Mouse (Mus musculus) midbrain, embryonic 13.5 days (tissue): ENCODE measurements around the gene Yeats2. TPM values are rescaled to one million over a fixed set of nuclear protein-coding genes. Genes with fewer than 3 reads are reported as not detected.

ENCODE experiments used
- ATAC-seq: fragments of 200-750 bp; cut with Nextera tagmentation; 2 replicates; pipeline ENCODE4 v1.8.0; 2017; ENCODE audit warnings: mild to moderate bottlenecking, moderate TSS enrichment, moderate library complexity
- H3K27ac ChIP-seq: fragments of 300-500 bp; sonication (generic); 2 replicates; pipeline ENCODE4 v1.5.1; 2015; ENCODE audit warnings: inconsistent platforms, mild to moderate bottlenecking, moderate library complexity
- H3K27me3 ChIP-seq: fragments of 300-500 bp; sonication (generic); 2 replicates; pipeline ENCODE4 v1.6.1; 2015; ENCODE audit warnings: mild to moderate bottlenecking, inconsistent platforms
- H3K36me3 ChIP-seq: fragments of 300-500 bp; sonication (generic); 2 replicates; pipeline ENCODE4 v1.6.1; 2015; ENCODE audit warnings: mild to moderate bottlenecking, inconsistent platforms
- H3K4me1 ChIP-seq: fragments of 300-500 bp; sonication (generic); replicated peaks from 2 replicates; pipeline ENCODE4 v1.6.1; 2015; ENCODE audit warnings: inconsistent platforms
- H3K4me2 ChIP-seq: fragments of 300-500 bp; sonication (generic); replicated peaks from 2 replicates; pipeline ENCODE4 v1.6.1; 2015; ENCODE audit warnings: moderate library complexity, mild to moderate bottlenecking, inconsistent platforms
- H3K4me3 ChIP-seq: fragments of 300-500 bp; sonication (generic); replicated peaks from 2 replicates; pipeline ENCODE4 v1.5.1; 2015; ENCODE audit warnings: mild to moderate bottlenecking, inconsistent platforms
- H3K9ac ChIP-seq: fragments of 300-500 bp; sonication (generic); replicated peaks from 2 replicates; pipeline ENCODE4 v1.6.1; 2015; ENCODE audit warnings: mild to moderate bottlenecking, inconsistent platforms
- H3K9me3 ChIP-seq: fragments of 300-500 bp; sonication (generic); 2 replicates; pipeline ENCODE4 v1.6.1; 2016; ENCODE audit warnings: mild to moderate bottlenecking, inconsistent platforms
- WGBS: fragments of 180-500 bp; shearing (Covaris S2); methylation state at CpG from one replicate; pipeline ENCODE4 v1.1.7; 2015; 5-methylcytosine and 5-hydroxymethylcytosine counted together
- polyA plus RNA-seq: library from polyadenylated mRNA; unstranded; fragments of >200 nt; fragmentation: Nextera tagmentation; extraction: Ambion mirVana; gene quantifications from 2 replicates; pipeline ENCODE4 v1.2.1, GENCODE M21; 2015

Yeats2 gene
- polyA plus RNA-seq, 1 experiment from 2014 or later = 29.6 TPM

DNA sequence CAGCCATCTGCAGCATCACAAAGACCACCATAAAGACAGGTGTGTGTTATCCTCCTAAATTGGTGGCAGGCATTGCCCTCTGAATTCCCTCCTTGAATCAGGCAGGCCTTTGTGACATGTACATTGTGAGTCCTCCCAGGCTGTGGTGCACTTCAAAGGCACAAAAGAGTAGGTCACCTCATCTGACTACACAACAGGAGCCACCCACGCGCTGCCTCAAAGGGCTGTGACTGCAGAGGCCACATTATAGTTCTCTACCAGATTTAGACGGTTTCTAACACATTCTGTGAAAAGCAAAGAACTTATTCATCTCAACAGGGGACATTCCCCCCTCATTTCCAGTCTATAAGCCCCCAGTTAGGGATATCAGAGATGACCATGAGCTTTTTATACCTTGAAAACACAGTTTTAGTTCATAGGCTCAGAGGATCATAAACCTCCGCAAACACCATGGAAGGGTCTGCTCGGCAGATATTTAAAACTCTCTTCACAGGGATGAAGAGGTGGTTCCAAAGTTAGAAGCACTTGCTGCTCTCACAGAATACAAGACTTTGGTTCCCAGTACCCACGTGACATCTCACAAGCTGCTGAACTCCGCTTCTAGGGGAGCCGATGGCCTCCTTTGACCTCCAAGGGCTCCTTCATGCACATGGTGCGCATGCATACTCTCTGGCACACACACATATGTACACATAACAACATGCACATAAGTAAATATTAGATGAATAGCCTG lies 107.7 kb downstream of the Yeats2 start:
- no peaks in the 10 kb centered on the region for H3K9me3 ChIP-seq
- H3K27ac ChIP-seq = no peak overlapping the region
- H3K4me1 ChIP-seq = no peaks in the 10 kb centered on the region
- no peaks in the 10 kb centered on the region for H3K27me3 ChIP-seq
- H3K4me3 ChIP-seq = no peak overlapping the region
- WGBS = 87% methylated on average over 9 of the region's 9 CpGs
- H3K4me2 ChIP-seq = no peak overlapping the region
- ATAC-seq = no peak
- H3K36me3 ChIP-seq = no peaks in the 10 kb centered on the region
- H3K9ac ChIP-seq = no peak overlapping the region

- no peaks in the 10 kb centered on the region for H3K36me3 ChIP-seq
- no peaks in the 10 kb centered on the region for H3K27me3 ChIP-seq
- H3K9ac ChIP-seq = no peak overlapping the region
- no peak overlapping the region for H3K4me3 ChIP-seq
- no peak for ATAC-seq
- no peak overlapping the region for H3K27ac ChIP-seq
- no peak overlapping the region for H3K4me2 ChIP-seq
- WGBS = 78% methylated on average over 5 of the region's 5 CpGs
- H3K9me3 ChIP-seq = no peaks in the 10 kb centered on the region
- H3K4me1 ChIP-seq = no peaks in the 10 kb centered on the region
Observed at GRCm38 (mm10) chr16:20257926-20258325, 117.1 kb downstream of the Yeats2 start.

DNA sequence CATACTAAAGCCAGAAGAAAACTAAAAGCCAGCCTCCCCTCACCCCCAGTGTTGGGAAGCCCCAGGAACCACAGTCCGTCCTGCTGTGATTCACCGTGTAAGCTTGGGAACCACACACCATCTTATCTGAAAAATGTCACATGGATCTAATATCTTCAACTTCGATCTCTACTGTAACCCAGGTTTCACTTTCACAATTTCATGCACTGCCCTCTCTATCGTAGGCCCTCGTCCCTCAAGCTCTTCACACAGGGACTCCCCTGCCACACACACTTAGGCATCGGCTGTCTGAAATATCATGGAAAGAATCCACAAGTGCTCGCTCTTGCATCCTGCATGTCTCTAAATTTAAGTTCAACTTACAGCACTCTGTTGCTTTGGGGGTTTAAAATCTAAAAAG lies 124.2 kb downstream of the Yeats2 start:
- no peak overlapping the region for H3K4me2 ChIP-seq
- ATAC-seq = no peak
- WGBS = 91% methylated on average over 7 of the region's 7 CpGs
- H3K4me1 ChIP-seq = no peaks in the 10 kb centered on the region
- no peak overlapping the region for H3K9ac ChIP-seq
- no peak overlapping the region for H3K4me3 ChIP-seq
- no peak overlapping the region for H3K27ac ChIP-seq
- H3K9me3 ChIP-seq = no peaks in the 10 kb centered on the region
- no peaks in the 10 kb centered on the region for H3K27me3 ChIP-seq
- no peaks in the 10 kb centered on the region for H3K36me3 ChIP-seq

DNA sequence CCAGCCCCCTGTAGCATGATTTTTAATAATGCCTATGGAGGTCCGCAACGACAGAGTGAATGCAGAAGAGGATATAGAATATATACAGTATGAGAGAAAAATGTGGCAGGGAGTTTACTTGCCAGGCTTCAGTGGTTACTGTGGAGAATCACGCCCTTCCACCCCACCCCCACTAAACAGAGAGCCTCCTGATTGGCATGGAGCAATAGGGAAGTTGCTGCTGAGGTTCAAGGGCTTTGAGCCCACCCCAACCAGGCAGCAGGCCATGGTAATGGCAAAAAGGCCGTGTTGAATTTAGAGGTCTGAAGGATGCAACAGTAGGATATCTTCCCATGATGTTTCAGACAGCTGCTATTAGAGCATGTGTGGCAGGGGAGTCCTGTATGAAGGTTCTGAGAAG lies 130.5 kb downstream of the Yeats2 start:
- Histone ChIP-seq H3K4me1 (no peaks in the 10 kb centered on the region), H3K9ac (no peak overlapping the region), H3K36me3 (no peaks in the 10 kb centered on the region), H3K9me3 (no peaks in the 10 kb centered on the region), H3K27ac (no peak overlapping the region), H3K27me3 (no peaks in the 10 kb centered on the region), H3K4me2 (no peak overlapping the region), H3K4me3 (no peak overlapping the region)
- WGBS = 88% methylated on average over 4 of the region's 4 CpGs
- ATAC-seq = no peak

DNA sequence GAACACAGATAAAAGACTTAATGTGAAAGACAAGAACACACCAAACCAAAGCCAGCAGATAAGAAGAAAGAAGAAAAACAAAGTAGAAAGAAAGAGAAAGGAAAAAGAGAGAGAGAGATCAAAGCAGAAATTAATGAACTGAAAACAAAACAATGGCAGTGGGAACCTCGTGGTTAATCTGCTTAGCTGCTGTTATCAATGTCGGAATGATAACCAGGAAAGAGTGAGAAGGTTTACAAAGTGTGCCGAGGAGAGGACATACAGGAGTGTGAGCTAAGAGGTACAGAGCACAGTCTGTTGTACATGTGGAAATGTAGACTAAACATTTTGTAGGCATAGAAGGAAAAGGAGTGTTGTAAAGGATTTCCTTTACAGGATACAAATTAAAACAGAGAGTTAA lies 132.1 kb downstream of the Yeats2 start:
- Histone ChIP-seq H3K4me2 (no peak overlapping the region), H3K4me1 (no peaks in the 10 kb centered on the region), H3K27me3 (no peaks in the 10 kb centered on the region), H3K36me3 (peaks cover 8% of the 10 kb centered on the region), H3K4me3 (no peak overlapping the region), H3K9ac (no peak overlapping the region), H3K27ac (no peak overlapping the region), H3K9me3 (no peaks in the 10 kb centered on the region)
- ATAC-seq = no peak
- 9% methylated on average over 3 of the region's 3 CpGs for WGBS

DNA sequence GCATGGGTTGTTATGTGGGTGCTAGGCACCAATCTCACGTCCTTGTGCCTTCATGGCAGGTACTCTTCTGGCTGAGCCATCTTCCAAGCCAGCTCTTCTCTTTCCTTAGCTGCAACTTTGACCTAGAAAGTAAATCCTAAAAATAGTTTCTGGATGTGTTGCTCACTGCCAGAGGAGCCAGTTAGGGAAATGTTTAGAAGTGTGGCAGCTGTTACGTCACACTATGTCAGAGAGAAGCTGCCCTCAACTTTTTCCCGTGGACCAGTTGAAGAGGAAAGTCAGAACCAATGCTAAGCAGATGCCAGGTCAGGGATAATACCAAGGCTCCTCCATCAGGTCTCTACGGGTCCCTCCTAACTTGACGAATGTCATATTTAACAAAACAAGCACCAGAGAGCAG lies 138.5 kb downstream of the Yeats2 start:
- no peak overlapping the region for H3K9ac ChIP-seq
- no peaks in the 10 kb centered on the region for H3K4me1 ChIP-seq
- no peak for ATAC-seq
- no peak overlapping the region for H3K4me2 ChIP-seq
- no peak overlapping the region for H3K4me3 ChIP-seq
- 96% methylated on average over 5 of the region's 5 CpGs for WGBS
- H3K36me3 ChIP-seq = peaks cover 63% of the 10 kb centered on the region
- H3K9me3 ChIP-seq = no peaks in the 10 kb centered on the region
- H3K27me3 ChIP-seq = no peaks in the 10 kb centered on the region
- no peak overlapping the region for H3K27ac ChIP-seq

GRCm38 (mm10) chr16:20280238-20280637 lies 139.4 kb downstream of the Yeats2 start:
- Histone ChIP-seq H3K4me3 (no peak overlapping the region), H3K9me3 (no peaks in the 10 kb centered on the region), H3K9ac (no peak overlapping the region), H3K27me3 (no peaks in the 10 kb centered on the region), H3K36me3 (peaks cover 71% of the 10 kb centered on the region), H3K4me1 (no peaks in the 10 kb centered on the region), H3K4me2 (no peak overlapping the region), H3K27ac (no peak overlapping the region)
- no peak for ATAC-seq
- WGBS = 94% methylated on average over 4 of the region's 4 CpGs

Other genes with a start within 250 kb of the Yeats2 start
- 4.8 and 5.3 TPM in 2 replicates for gene Klhl6, start 158.0 kb upstream of the Yeats2 start, polyA plus RNA-seq
- gene Klhl24, start 43.5 kb upstream of the Yeats2 start, polyA plus RNA-seq = 64.6 and 69.3 TPM in 2 replicates
- gene Map6d1, start 100.3 kb downstream of the Yeats2 start, polyA plus RNA-seq = 2.2 and 2.7 TPM in 2 replicates
- 81.1 and 88.7 TPM in 2 replicates for gene Parl, start 161.3 kb downstream of the Yeats2 start, polyA plus RNA-seq
- not detected in 2 replicates for gene Cyp2ab1, start 184.3 kb downstream of the Yeats2 start, polyA plus RNA-seq